Mouse (Mus musculus) midbrain, embryonic 11.5 days (tissue): ENCODE measurements around the gene Hist2h2ab. TPM values are rescaled to one million over a fixed set of nuclear protein-coding genes. Genes with fewer than 3 reads are reported as not detected.

Source experiments
- ATAC-seq: fragments of 200-750 bp; cut with Nextera tagmentation; 2 replicates; pipeline ENCODE4 v1.8.0; 2017; ENCODE audit warnings: moderate TSS enrichment, moderate library complexity; ENCODE audit not compliant: low FRiP score
- DNase-seq: peaks from one replicate; pipeline ENCODE4 v3.0.0; 2015; ENCODE audit warnings: low spot score; ENCODE audit errors: missing footprints
- H3K27ac ChIP-seq: fragments of 300-500 bp; sonication (generic); 2 replicates; pipeline ENCODE4 v1.5.1; 2014; ENCODE audit warnings: low read depth, low read length
- H3K27me3 ChIP-seq: fragments of 300-500 bp; sonication (generic); 2 replicates; pipeline ENCODE4 v1.6.1; 2014; ENCODE audit warnings: mild to moderate bottlenecking, low read length, moderate library complexity, mixed read lengths; ENCODE audit not compliant: control insufficient read depth, insufficient read depth
- H3K36me3 ChIP-seq: fragments of 300-500 bp; sonication (generic); 2 replicates; pipeline ENCODE4 v1.6.1; 2014; ENCODE audit warnings: mild to moderate bottlenecking, low read length, moderate library complexity, mixed read lengths; ENCODE audit not compliant: control insufficient read depth, insufficient read depth
- H3K4me1 ChIP-seq: fragments of 300-500 bp; sonication (generic); 2 replicates; pipeline ENCODE4 v1.6.1; 2014; ENCODE audit warnings: low read length; ENCODE audit not compliant: control insufficient read depth, insufficient read depth
- H3K4me2 ChIP-seq: fragments of 300-500 bp; sonication (generic); 2 replicates; pipeline ENCODE4 v1.6.1; 2014; ENCODE audit warnings: mild to moderate bottlenecking, moderate library complexity
- H3K4me3 ChIP-seq: fragments of 300-500 bp; sonication (generic); 2 replicates; pipeline ENCODE4 v1.5.1; 2014; ENCODE audit warnings: low read depth, low read length
- H3K9ac ChIP-seq: fragments of 300-500 bp; sonication (generic); 2 replicates; pipeline ENCODE4 v1.6.1; 2014; ENCODE audit warnings: low read length
- H3K9me3 ChIP-seq: fragments of 300-500 bp; sonication (generic); 2 replicates; pipeline ENCODE4 v1.6.1; 2016; ENCODE audit warnings: low read length; ENCODE audit not compliant: control insufficient read depth
- WGBS: fragments of 180-500 bp; shearing (Covaris S2); extraction: QIAGEN DNeasy Blood & Tissue Kit; methylation state at CpG from one replicate; pipeline ENCODE4 v1.1.7; 2014; 5-methylcytosine and 5-hydroxymethylcytosine counted together
- polyA plus RNA-seq: library from polyadenylated mRNA; unstranded; fragments of >200 nt; fragmentation: Nextera tagmentation; extraction: Ambion mirVana; gene quantifications from 2 replicates; pipeline ENCODE4 v1.2.1, GENCODE M21; 2014

Hist2h2ab gene
- polyA plus RNA-seq, 1 experiment from 2014 or later, result 1.7 TPM

DNA sequence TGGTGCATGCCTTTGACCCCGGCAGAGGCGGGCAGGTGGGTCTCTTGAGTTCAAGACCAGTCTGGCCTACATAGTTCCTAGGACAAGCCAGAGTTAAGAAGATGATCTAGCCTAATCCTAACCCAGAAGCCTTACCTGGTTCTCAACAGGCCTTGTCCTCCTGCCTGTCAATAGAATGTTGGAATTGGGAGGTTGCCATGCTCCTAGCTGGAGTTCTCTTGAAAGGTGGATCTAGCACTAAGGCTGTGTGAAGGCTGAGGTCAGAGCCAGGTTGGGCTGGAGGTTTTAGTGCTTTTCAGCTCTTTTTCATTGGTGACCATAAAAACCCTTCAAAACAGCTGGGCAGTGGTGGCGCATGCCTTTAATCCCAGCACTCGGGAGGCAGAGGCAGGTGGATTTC lies 41.2 kb upstream of the Hist2h2ab start:
- H3K9ac ChIP-seq, result no peak overlapping the region
- no peaks in the 10 kb centered on the region for H3K27me3 ChIP-seq
- H3K4me1 ChIP-seq, result peaks cover 20% of the 10 kb centered on the region
- ATAC-seq, result no peak
- H3K9me3 ChIP-seq, result no peaks in the 10 kb centered on the region
- H3K4me2 ChIP-seq, result no peak overlapping the region
- H3K4me3 ChIP-seq, result no peak overlapping the region
- H3K36me3 ChIP-seq, result 0 out of 2 replicates have a peak, but pooled peaks cover 4% of the 10 kb centered on the region
- 91% methylated on average over 4 of the region's 4 CpGs for WGBS
- no peak for DNase-seq
- no peak overlapping the region for H3K27ac ChIP-seq

GRCm38 (mm10) chr3:96178902-96179301 lies 40.8 kb upstream of the Hist2h2ab start:
- ATAC-seq (no peak), DNase-seq (no peak)
- Histone ChIP-seq H3K9me3 (no peaks in the 10 kb centered on the region), H3K27ac (no peak overlapping the region), H3K36me3 (0 out of 2 replicates have a peak, but pooled peaks cover 4% of the 10 kb centered on the region), H3K4me1 (peaks cover 20% of the 10 kb centered on the region), H3K9ac (no peak overlapping the region), H3K4me3 (no peak overlapping the region), H3K27me3 (no peaks in the 10 kb centered on the region), H3K4me2 (no peak overlapping the region)
- WGBS, result 88% methylated on average over 2 of the region's 2 CpGs

GRCm38 (mm10) chr3:96179531-96179930 lies 40.1 kb upstream of the Hist2h2ab start:
- Histone ChIP-seq H3K27ac (no peak overlapping the region), H3K4me2 (no peak overlapping the region), H3K9ac (no peak overlapping the region), H3K4me3 (no peak overlapping the region), H3K4me1 (peaks cover 20% of the 10 kb centered on the region), H3K36me3 (0 out of 2 replicates have a peak, but pooled peaks cover 4% of the 10 kb centered on the region), H3K27me3 (no peaks in the 10 kb centered on the region), H3K9me3 (no peaks in the 10 kb centered on the region)
- ATAC-seq (no peak), DNase-seq (no peak)
- WGBS, result 71% methylated on average over 4 of the region's 4 CpGs

DNA sequence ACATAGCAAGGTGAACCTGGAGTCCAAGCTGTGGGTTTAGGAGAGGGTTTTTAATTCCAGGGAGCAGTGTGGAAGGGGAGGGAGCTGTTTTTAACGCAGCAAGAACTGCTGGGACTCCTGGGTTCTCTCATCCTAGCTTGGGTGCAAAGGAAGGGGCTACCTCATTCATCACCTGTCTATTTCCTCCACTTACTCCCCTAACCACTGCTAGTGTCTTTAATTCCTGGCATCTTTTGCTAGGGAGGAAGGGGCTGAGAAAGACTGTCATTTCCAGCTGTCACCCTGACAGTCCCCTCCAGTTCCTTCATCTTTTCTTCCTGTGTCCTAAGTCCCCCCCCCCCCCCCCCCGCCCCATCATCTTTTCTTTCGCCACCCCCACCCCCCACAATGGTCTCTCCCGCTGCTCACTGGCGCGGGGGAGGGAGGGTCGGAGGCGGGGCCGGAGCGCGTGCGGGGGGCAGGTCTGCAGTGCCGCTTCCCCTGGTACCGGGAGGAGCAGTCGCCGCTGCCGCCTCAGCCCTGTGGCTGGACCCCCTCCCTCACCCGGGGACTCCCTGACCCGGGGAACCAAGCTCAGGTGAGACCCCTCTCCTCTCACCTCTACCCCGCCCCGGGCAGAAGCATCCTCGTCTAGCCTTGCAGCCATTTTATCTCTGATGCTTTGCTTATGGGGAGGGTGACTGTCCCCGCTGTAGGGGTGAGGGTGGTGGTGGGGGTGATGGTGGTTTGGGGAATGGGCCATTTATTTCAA lies 38.8 kb upstream of the Hist2h2ab start, which contains the start of gene Sv2a:
Gene Sv2a, plus strand, starts transcription at position 425 of the 751 bp plus-strand sequence.
- peak within 1 kb of the TSS; percentile 69 for H3K9ac ChIP-seq
- peaks cover 20% of the 10 kb centered on the region for H3K4me1 ChIP-seq
- peak within 1 kb of the TSS; percentile 69 for H3K4me2 ChIP-seq
- H3K9me3 ChIP-seq, result no peaks in the 10 kb centered on the region
- WGBS, result 1% methylated on average over 8 of the region's 23 CpGs
- 0 out of 2 replicates have a peak, but pooled peaks cover 2% of the 10 kb centered on the region for H3K36me3 ChIP-seq
- peak within 1 kb of the TSS; percentile 40 for H3K4me3 ChIP-seq
- 0 out of 2 replicates have a peak within 1 kb of the TSS, but pooled peaks have one; percentile 25 for H3K27ac ChIP-seq
- peak; percentile 68 for ATAC-seq
- peak; percentile 86 for DNase-seq
- no peaks in the 10 kb centered on the region for H3K27me3 ChIP-seq

DNA sequence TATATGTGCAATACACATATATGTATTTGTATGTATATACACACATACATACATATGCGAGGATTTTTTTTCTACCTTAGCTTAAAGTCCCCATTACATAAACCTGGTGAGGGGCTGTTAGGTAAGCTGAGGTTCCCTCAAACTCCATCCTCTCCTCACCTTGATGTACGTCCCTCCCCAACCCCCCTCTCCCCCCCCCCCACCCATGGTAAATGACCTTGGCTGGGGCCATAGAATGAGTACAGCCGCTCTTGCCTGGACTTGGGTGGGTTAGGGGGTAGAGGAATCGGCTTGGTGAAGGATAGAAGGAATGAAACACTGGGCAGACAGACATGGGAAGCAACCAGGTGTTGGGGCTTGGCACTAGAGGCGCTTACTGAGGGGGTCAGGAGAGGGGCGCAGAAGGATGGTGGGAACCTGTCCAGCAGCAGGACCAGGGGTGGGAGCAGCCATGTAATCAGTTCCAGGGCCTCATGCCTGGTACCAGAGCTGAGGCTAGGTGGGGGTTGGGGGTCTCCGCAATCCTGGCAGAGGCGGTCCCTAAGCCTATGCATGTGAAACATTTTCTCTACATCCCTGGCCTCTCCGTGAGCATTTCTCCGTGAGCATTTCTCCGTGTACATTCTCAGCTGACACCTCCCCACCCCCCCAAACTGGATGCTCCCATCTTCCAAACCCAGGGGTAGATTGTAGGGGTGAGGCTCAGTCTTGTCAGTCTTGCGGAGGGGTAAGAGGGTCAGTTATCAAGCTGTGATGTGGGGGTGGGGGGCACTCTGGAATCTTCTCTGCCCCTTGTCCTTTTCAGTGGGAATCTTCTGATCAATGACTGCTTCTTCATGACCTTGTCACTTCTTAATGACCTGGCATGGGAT lies 37.9 kb upstream of the Hist2h2ab start:
- WGBS, result 38% methylated on average over 12 of the region's 12 CpGs
- Histone ChIP-seq H3K9me3 (no peaks in the 10 kb centered on the region), H3K4me3 (peak overlapping the region; percentile 40)

GRCm38 (mm10) chr3:96182382-96182776 lies 37.3 kb upstream of the Hist2h2ab start:
- Histone ChIP-seq H3K4me2 (peak overlapping the region; percentile 69; the same call in 1 of the 2 replicates), H3K36me3 (0 out of 2 replicates have a peak, but pooled peaks cover 1% of the 10 kb centered on the region), H3K9ac (no peak overlapping the region; the same call in 1 of the 2 replicates), H3K27me3 (no peaks in the 10 kb centered on the region), H3K27ac (no peak overlapping the region), H3K4me3 (no peak overlapping the region; the same call in 1 of the 2 replicates), H3K9me3 (no peaks in the 10 kb centered on the region), H3K4me1 (peaks cover 20% of the 10 kb centered on the region)
- DNase-seq (no peak), ATAC-seq (no peak)
- WGBS, result 37% methylated on average over 4 of the region's 4 CpGs

More for the DNA sequence above, 37.9 kb upstream of the Hist2h2ab start:
- H3K27ac ChIP-seq, result no peak overlapping the region
- 0 out of 2 replicates have a peak, but pooled peaks cover 2% of the 10 kb centered on the region for H3K36me3 ChIP-seq
- no peaks in the 10 kb centered on the region for H3K27me3 ChIP-seq
- ATAC-seq (peak; percentile 25; the same call in 1 of the 2 replicates), DNase-seq (no peak)
- peak overlapping the region; percentile 69 for H3K9ac ChIP-seq
- H3K4me1 ChIP-seq, result peaks cover 20% of the 10 kb centered on the region
- peak overlapping the region; percentile 69 for H3K4me2 ChIP-seq

DNA sequence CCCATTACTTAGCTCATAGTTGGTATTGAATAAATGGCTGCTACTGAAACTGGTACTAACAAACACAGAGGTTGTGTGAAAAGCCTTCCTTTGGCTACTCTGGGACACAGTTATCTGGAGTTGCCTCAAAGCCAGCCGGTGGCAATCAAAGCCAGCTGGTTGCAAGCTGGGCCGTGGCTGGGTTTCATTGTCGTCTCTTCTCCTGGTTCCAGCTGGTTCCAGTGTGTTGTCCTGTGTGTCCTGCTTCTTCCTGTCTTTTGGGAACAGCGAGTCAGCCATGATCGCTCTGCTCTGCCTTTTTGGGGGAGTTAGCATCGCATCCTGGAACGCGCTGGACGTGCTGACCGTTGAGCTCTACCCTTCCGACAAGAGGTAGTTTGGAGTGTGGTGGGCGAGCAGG lies 26.7 kb upstream of the Hist2h2ab start:
- H3K9me3 ChIP-seq, result no peaks in the 10 kb centered on the region; the same call in 1 of the 2 replicates
- no peak overlapping the region for H3K9ac ChIP-seq
- no peak overlapping the region for H3K4me2 ChIP-seq
- no peaks in the 10 kb centered on the region; the same call in 1 of the 2 replicates for H3K36me3 ChIP-seq
- no peaks in the 10 kb centered on the region for H3K27me3 ChIP-seq
- 63% methylated on average over 12 of the region's 12 CpGs for WGBS
- ATAC-seq (no peak), DNase-seq (no peak)
- no peak overlapping the region for H3K4me3 ChIP-seq
- no peak overlapping the region for H3K27ac ChIP-seq
- H3K4me1 ChIP-seq, result peaks cover 8% of the 10 kb centered on the region

DNA sequence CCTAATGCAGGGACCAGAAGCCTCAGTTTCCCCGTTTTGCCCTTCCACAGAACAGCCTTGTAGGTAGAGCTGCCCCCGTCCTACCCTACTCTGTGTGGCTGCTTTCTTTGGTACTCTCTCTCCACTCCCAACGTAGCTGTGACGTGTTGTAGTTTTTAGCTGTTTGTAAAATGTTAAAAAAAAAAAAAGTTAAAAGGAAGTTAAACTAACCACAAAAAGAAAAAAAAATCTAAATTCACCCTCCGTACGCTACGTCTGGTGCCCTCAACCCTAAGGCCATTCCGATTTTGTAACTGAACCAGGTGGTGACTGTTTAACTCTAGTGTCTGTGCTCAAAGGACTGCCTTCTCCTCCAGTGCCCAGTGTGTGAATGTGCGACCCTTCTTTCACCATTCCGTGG lies 24.7 kb upstream of the Hist2h2ab start:
- Histone ChIP-seq H3K27ac (no peak overlapping the region), H3K4me1 (peaks cover 11% of the 10 kb centered on the region), H3K4me2 (no peak overlapping the region), H3K9ac (no peak overlapping the region), H3K4me3 (no peak overlapping the region), H3K9me3 (no peaks in the 10 kb centered on the region; the same call in 1 of the 2 replicates), H3K36me3 (no peaks in the 10 kb centered on the region; the same call in 1 of the 2 replicates), H3K27me3 (no peaks in the 10 kb centered on the region)
- ATAC-seq (no peak), DNase-seq (no peak)
- WGBS, result 91% methylated on average over 10 of the region's 10 CpGs
